Mouse (Mus musculus) liver, adult 10 weeks (tissue): Measurements from ENCODE around the gene Vmn1r26. TPM values are rescaled to one million over a fixed set of nuclear protein-coding genes. Genes with fewer than 3 reads are reported as not detected.

ENCODE experiments used
- polyA plus RNA-seq: library from polyadenylated mRNA; stranded (reverse); fragments of 350-450 nt; fragmentation: Illumina TruSeq; extraction: RNeasy Lipid Tissue Mini Kit (QIAGEN cat#74804); gene quantifications from one replicate; pipeline ENCODE4 v1.2.3, GENCODE M21; 2014; ENCODE audit warnings: low read depth, low replicate concordance

Vmn1r26 gene
- not detected for polyA plus RNA-seq

DNA sequence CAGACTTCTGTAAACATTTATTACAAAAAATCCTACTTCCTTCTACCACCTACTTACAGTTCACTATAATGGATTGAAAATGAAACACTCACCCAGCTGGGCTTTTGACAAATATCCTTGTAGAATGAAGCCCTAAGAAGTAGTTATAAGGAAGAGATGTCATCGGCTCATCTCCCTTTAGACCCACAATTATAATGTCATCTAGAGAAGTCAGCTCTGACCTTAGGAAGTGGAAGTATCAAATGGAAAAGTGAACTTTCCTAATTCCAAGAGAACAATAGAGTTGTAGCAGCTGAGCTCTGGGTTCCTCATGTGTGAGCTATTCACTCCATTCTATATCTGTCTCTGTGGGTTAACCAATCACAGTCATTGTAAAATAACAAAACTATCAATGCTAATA is at the start of gene Vmn1r26:
Gene Vmn1r26 (minus strand): TSS at position 101 of the 400 bp plus-strand sequence.

DNA sequence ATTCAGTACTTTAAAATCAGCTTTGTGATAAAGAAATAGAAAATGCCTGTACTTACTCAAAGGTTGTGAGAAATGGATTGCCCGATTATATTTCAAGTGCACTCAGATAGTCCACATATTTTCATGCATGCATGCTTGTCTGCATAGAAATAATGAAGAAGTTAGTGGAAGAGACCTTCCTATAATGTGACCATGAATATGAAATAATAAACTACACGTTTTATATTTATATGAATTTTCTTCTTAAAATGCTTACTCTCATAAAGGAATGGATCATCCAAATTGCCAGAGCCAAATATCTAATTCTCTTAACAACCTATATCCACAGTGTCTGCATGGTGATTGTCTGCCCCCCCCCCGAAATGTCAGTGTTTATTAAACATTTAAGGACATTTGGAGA is 34.2 kb downstream of the Vmn1r26 start, which contains the start of gene Vmn1r25:
Gene Vmn1r25 (minus strand): TSS at position 101 of the 400 bp plus-strand sequence.

DNA sequence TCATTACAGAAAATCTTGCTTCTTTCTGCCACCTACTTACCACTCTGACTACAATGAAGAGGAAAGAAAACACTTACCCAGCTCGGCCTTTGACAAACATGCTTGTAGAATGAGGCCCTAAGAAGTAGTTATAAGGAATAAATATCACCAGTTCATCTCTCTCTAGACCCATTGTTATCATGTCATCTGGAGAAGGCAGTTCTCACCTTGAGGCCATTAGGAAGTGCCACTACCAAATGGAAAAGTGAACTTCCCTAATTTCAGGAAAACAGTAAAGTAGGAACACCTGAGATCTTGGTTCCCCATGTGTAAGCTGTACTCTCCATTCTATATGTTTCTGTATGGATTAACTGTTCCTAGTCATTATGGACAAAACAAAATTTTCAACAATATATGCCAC is 53.6 kb downstream of the Vmn1r26 start, which contains the start of gene Vmn1r24:
Gene Vmn1r24 (minus strand): TSS at position 101 of the 400 bp plus-strand sequence.

Other genes starting within 250 kb of the Vmn1r26 start
- 3.0 TPM for gene Vopp1, start 190.0 kb downstream of the Vmn1r26 start, polyA plus RNA-seq
- not detected for gene Vmn1r21, start 164.8 kb downstream of the Vmn1r26 start, polyA plus RNA-seq
- gene Vmn1r22, start 107.1 kb downstream of the Vmn1r26 start, polyA plus RNA-seq, result not detected
- not detected for gene Vmn1r23, start 88.3 kb downstream of the Vmn1r26 start, polyA plus RNA-seq
- not detected for gene Vmn1r24, start 53.7 kb downstream of the Vmn1r26 start, polyA plus RNA-seq
- gene Vmn1r25, start 34.3 kb downstream of the Vmn1r26 start, polyA plus RNA-seq, result not detected
- not detected for gene Vmn1r27, start 203.7 kb upstream of the Vmn1r26 start, polyA plus RNA-seq
- not detected for gene Vmn1r28, start 246.9 kb upstream of the Vmn1r26 start, polyA plus RNA-seq